Mouse (Mus musculus) bone marrow, adult 2 months (tissue): ENCODE measurements around the gene Rhbdd1. TPM values are rescaled to one million over a fixed set of nuclear protein-coding genes. Genes with fewer than 3 reads are reported as not detected.

Source experiments
- H3K27ac ChIP-seq: fragments of 200-500 bp; 2 replicates; pipeline ENCODE4 v1.5.1; 2012; ENCODE audit warnings: low read depth, mild to moderate bottlenecking, control low read depth, inconsistent platforms, low read length; ENCODE audit not compliant: control insufficient read depth, poor library complexity, insufficient read depth
- H3K4me1 ChIP-seq: fragments of 200-500 bp; 2 replicates; pipeline ENCODE4 v1.6.1; 2011; ENCODE audit warnings: low read length; ENCODE audit not compliant: control insufficient read depth, insufficient read depth
- H3K4me3 ChIP-seq: fragments of 200-500 bp; replicated peaks from 2 replicates; pipeline ENCODE3; 2011; ENCODE audit warnings: mild to moderate bottlenecking, low read depth, low read length, control low read depth; ENCODE audit not compliant: control insufficient read depth
- CTCF ChIP-seq: fragments of 200-500 bp; IDR thresholded peaks from 2 replicates; pipeline ENCODE4 v1.5.1; 2011; ENCODE audit warnings: low read length, control low read depth; ENCODE audit not compliant: control insufficient read depth, insufficient read depth
- POLR2A ChIP-seq: fragments of 200-500 bp; IDR thresholded peaks from 2 replicates; pipeline ENCODE4 v1.6.1; 2011; ENCODE audit warnings: low read depth, mild to moderate bottlenecking, control low read depth, low read length, borderline replicate concordance; ENCODE audit not compliant: control insufficient read depth
- WGBS: fragments of 180-500 bp; shearing (Covaris S2); methylation state at CpG from one replicate; pipeline ENCODE4 v1.1.7; 2018; 5-methylcytosine and 5-hydroxymethylcytosine counted together
- polyA plus RNA-seq: library from polyadenylated mRNA; stranded (reverse); fragments of >200 nt; gene quantifications from 2 replicates; pipeline ENCODE4 v1.2.4, GENCODE M21; 2011; ENCODE audit warnings: low replicate concordance; ENCODE audit not compliant: missing spikeins, insufficient read depth, insufficient read length

Gene Rhbdd1
- polyA plus RNA-seq, 1 experiment, result 4.6 TPM

DNA sequence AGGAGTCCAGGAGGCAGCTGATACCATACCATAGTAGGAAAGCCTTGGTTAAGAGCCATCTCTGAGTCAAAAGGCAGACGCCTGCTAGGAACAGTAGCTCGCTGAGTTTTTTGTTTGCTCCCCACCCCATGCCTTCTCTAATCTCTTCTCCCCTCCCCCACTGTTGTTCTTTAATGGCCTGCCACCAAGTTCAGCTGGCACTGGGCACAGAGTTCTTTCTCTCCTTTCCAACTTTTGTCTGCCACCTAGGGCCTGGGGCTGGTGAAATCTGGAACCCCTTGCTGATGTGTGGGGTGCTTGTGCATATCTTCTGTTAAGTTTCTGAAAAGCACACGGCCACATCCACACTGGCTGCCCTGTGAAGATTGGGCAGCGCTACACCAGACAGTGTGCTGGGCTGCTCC, 69.6 kb downstream of the Rhbdd1 start:
- 89% methylated on average over 4 of the region's 4 CpGs for WGBS
- H3K4me3 ChIP-seq, result no peak overlapping the region

DNA sequence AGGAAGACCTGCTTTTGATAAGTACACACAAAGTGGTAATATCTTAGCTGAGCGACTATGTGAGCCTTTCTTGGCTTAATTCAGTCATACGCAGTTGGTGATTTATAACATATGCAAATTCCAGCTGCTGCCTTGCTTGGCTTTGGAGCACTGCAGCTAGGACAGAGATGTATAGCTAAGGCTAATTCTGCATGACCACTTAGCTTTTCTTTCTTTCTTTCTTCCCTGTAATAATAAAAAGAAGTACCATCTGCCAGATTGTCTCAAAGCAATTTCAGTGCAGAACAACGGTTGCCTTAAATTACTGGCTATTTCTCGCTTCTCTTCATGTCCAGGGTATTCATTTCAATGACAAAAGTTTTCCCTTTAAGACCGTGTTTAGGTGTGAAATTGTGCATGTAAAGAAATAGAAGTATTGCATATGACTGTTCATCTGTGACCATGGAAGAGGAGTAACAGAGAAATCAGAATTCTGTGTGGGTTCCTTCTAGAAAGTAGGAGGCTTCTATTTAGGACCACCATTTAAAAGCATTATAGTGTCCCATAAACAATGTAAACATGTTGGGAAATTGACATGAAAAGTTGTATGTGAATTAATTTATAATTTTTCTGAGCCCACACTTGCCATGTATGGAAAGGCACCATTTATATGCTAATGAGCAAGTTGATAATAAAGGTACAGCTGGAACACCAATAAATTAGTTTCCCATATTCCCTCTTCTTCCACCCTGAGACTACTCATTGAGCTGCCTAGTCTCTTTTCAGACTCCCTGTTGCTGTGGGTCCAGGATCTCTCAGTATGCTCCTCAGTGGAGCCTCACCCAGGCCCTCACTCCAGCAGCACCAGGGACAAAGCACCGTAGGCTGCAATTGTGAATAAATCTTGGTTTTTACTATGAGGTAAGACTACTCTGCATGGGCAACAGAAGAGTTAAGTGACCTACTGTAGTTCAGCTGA, 70.8 kb downstream of the Rhbdd1 start:
- 87% methylated on average over 6 of the region's 6 CpGs for WGBS
- Histone ChIP-seq H3K4me3 (no peak overlapping the region), H3K4me1 (no peaks in the 10 kb centered on the region; the same call in 1 of the 2 replicates), H3K27ac (no peak overlapping the region)
- no peak for TF ChIP-seq POLR2A
- TF ChIP-seq CTCF, result no peak

More for the DNA sequence above, 69.6 kb downstream of the Rhbdd1 start:
- TF ChIP-seq POLR2A (no peak), CTCF (no peak)
- no peak overlapping the region for H3K27ac ChIP-seq
- no peaks in the 10 kb centered on the region; the same call in 1 of the 2 replicates for H3K4me1 ChIP-seq

DNA sequence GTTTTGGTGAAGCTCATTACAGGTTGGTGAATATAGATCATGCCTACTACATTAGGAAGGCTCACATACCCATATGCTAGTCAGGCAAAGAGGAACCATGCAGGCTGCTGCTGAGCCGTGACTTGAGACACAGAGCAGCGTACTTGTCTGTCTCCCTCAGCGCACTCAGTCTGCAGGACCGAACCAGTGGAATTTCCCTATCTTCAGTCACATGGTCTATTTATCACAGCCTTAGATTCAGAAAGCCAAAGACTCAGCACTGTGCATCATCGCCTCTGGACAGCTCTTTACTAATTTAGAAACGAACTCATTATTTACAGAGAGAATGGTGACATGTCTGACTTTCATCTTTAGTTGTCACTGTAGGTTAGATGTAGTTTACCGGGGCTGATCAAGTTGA, 73.1 kb downstream of the Rhbdd1 start:
- H3K4me1 ChIP-seq, result no peaks in the 10 kb centered on the region; the same call in 1 of the 2 replicates
- H3K27ac ChIP-seq, result no peak overlapping the region
- TF ChIP-seq CTCF (no peak), POLR2A (no peak)
- WGBS, result 87% methylated on average over 7 of the region's 7 CpGs
- H3K4me3 ChIP-seq, result no peak overlapping the region

DNA sequence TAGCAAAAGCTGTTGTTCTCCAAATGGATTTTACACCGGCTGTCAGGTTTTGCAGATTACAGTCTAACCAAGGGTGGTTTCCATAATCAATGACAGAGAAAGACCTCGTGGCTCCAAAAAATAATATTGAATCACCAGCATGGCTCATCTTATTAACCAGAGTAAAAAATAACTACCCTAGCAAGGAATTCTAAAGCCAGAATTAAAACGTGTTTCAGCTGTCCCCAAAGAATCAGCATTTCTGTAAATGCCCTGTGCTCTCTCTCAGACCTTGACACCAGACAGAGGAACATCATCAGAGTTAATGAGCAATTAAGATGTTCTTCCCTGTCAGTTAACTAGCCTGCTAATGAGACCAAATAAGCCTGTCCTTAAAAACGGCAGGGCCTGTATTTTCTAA, 79.1 kb downstream of the Rhbdd1 start:
- Histone ChIP-seq H3K4me3 (no peak overlapping the region), H3K4me1 (no peaks in the 10 kb centered on the region), H3K27ac (no peak overlapping the region)
- no peak for TF ChIP-seq CTCF
- TF ChIP-seq POLR2A, result no peak
- WGBS, result 81% methylated on average over 4 of the region's 4 CpGs

DNA sequence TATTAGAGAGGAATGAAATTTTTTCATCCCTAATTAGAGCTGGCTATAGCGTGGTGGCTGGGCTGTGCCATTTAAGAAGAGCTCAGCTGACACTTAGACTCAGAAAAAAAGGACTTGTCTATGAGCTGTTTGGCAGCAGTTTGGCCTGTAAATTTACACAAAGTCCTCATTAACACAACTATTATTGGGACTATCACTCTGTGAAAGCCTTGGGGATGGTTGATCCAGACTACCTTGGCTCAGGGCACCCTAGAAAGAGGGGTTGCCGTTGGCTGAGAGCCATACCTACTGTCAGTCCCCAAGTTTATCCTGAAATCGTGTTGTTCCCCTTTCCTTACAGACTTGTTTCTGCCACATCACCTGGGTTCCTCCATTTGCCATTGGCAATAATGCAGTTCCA, 91.5 kb downstream of the Rhbdd1 start:
- WGBS, result 75% methylated on average over 3 of the region's 3 CpGs
- Histone ChIP-seq H3K4me3 (no peak overlapping the region), H3K4me1 (no peaks in the 10 kb centered on the region), H3K27ac (no peak overlapping the region)
- no peak for TF ChIP-seq CTCF

DNA sequence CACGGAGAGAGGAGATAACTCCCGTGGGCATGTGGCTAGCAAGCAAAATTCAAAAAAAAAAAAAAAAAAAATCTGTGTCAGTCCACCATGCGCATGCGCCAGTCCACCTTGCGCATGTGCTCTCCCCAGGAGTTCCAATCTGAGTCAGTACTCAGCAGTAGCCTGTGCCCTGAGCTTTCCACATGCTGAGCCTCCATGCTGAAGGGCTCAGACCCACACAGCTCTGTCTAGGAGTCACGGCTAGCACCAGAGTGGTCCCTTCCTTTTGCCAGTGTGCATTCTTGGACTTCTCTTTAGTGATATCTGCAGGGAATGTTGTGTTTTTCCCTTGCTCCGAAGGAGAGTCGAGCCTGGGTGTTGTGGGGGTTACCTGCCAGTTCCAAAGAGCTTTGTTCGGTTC, 93.0 kb downstream of the Rhbdd1 start:
- TF ChIP-seq POLR2A (no peak), CTCF (no peak)
- Histone ChIP-seq H3K27ac (no peak overlapping the region), H3K4me1 (no peaks in the 10 kb centered on the region), H3K4me3 (no peak overlapping the region)
- WGBS, result 86% methylated on average over 9 of the region's 9 CpGs

DNA sequence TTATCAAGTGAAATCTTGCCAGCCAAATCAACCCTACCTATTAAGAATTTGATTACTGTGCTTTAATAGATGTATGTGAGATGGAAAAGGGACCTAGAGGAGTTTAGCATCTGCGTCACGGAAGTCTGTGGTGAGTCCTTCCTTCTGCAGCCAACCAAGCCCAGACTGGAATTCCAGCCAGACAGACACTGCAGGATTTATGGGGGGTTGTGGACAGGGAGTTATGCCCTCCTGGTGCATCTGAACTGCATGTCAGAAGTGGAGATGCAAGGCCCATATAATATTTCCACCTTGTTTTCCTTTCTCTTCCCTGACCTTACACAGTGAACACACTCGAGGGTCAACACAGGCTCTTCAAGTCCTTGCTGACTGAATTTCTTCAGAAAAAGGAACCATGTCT, 94.3 kb downstream of the Rhbdd1 start:
- TF ChIP-seq CTCF (no peak), POLR2A (no peak)
- 75% methylated on average over 3 of the region's 3 CpGs for WGBS
- Histone ChIP-seq H3K27ac (no peak overlapping the region), H3K4me1 (no peaks in the 10 kb centered on the region), H3K4me3 (no peak overlapping the region)

DNA sequence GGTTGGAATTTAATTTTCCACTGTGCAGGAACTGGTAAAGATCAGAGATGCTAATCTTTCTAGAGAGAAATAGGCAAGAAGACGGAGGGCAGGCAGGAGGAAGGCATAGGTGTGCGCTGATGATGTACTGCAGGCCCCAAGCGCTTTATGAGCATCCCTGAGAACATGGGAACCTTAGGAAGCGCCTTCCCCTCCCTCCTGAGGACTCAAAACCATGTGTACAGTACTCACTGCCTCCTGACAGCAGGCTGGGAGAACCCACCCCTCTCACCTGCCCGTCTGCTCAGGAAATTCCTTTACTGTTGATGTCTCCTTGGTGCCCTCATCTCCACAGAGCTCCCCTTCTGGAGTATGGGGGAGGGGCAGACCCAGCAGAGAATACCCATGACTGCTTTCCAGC, 95.3 kb downstream of the Rhbdd1 start:
- H3K4me1 ChIP-seq, result no peaks in the 10 kb centered on the region
- TF ChIP-seq POLR2A (no peak), CTCF (no peak)
- H3K27ac ChIP-seq, result no peak overlapping the region
- WGBS, result 86% methylated on average over 5 of the region's 5 CpGs
- no peak overlapping the region for H3K4me3 ChIP-seq
